Mouse (Mus musculus) ES-Bruce4 (cell line): ENCODE measurements around the gene Rbm43.

Experiments used
- CTCF ChIP-seq: IDR thresholded peaks from one replicate; pipeline ENCODE4 v1.8.1; 2011; ENCODE audit warnings: low read depth, low read length
- EP300 ChIP-seq: IDR thresholded peaks from 2 replicates; pipeline ENCODE4 v1.6.1; 2011; ENCODE audit warnings: low read depth, low read length; ENCODE audit not compliant: insufficient read depth
- POLR2A ChIP-seq: IDR thresholded peaks from one replicate; pipeline ENCODE4 v1.8.1; 2011; ENCODE audit warnings: low read length; ENCODE audit not compliant: insufficient read depth

- no peak for TF ChIP-seq POLR2A
- no peak for TF ChIP-seq CTCF
- TF ChIP-seq EP300 = no peak
These were observed 1.6 kb upstream of the Rbm43 start for GRCm38 (mm10) chr2:51936585-51936984.
